Mouse (Mus musculus) kidney, adult 8-10 months (tissue): ENCODE measurements at regions not wholly inside any gene's neighbourhood (a gene's known extent, or its start where the extent isn't known, plus 50 kb on each side); places are given as distances from the start of the nearest gene placed in this dataset.

ENCODE experiments used
- DNase-seq, 2 experiments: peaks; one replicate each; pipeline ENCODE4 v3.0.0; 2022

GRCm38 (mm10) chr9:47133454-47133853, 134.9 kb downstream of the Gm4791 start:
- DNase-seq = no peak

DNA sequence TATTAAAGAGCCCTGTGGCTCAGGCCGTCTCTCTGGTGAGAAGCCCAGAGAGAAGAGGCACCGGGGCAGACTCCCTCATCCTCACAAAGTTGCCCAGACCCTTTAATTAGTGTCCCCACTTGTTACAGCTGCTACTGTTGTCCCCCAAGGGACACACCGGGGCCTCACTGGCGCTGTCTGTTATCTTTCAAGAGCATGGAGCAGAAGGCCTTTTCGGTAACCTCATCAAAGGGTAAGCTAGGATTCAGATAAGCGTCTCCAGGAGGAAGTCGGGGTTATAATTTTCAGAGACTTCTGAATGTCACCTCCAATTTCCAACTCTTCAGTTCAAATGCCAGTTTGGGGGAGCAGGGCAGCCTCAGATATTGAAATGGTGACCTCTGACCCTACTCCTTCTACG, 135.3 kb downstream of the Gm4791 start:
- no peak for DNase-seq

- no peak for DNase-seq
Observed at GRCm38 (mm10) chr9:47134479-47134878, 135.9 kb downstream of the Gm4791 start.

DNA sequence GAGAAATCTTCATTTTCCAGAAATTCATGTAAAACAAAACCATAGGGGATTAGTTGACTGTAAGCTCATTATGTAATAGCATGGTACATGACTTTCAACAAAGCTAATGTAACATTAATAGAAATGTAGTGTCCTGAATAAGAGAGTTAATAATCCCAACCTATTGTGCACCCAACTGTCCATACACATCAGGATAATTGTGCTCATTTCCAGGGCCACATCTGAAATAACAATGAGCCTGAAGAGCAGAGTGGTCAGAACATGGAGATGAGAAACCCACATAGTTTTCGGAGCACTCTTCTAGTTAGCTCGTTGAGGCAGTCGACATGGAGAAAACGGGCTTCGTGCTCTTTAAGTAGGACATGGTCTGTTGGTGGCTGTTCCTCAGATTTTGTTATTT, 138.1 kb downstream of the Gm4791 start:
- no peak for DNase-seq

GRCm38 (mm10) chr9:47153471-47153870, 154.9 kb downstream of the Gm4791 start:
- peak in 1 of 2 experiments; percentile 8 for DNase-seq

DNA sequence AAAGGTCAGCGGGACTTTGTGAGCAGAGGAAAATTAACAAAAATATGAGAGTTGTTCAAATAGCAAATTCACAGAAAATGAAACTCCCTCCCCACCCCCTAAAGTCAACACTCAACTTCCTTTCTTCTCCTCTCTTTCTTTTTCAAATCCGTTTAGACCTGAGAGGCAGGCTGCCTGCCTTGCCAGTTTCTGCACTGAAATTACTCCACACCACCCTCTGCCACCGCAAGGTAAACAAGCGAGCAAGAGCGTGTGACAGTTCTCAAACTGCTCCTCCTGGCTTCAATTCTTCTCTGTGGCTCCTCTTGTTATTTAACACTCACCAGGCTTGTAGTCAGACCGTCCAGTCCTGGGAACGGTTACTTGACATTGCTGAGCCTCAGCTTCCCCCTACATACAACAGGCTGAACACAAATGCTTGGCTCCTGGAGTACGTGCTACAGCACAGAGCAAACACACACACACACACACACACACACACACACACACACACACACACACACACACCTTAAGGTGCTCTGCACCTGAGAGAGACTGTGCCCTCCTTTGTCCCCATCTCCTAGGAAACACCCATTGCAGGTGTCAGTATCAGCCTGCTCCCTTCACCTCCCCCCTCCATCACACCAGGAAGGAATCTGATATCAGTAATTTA, 167.1 kb downstream of the Gm4791 start:
- DNase-seq = no peak

- DNase-seq = no peak
Observed at GRCm38 (mm10) chr9:47167681-47168240, 169.2 kb downstream of the Gm4791 start.

DNA sequence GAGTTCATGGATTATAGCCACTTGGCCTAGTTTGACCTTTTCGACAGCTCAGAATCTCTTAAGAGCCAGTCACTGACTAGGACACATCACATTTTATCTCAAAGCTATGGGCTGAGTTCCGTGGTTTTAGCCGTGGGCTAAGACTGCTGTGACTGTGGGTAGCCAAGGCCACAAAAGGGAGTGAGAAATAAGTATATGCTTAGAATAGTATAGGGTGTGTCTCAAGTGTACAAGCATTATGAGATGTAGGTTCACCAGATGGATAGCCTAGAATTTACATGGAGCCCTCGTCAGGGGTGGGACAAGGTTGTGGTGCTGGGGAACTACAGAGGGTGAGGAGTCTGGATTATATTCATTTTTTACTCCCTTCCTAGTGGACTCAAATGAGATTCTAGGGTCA, 177.5 kb downstream of the Gm4791 start:
- DNase-seq = no peak

GRCm38 (mm10) chr9:47218101-47218500, 219.6 kb downstream of the Gm4791 start:
- no peak for DNase-seq

- no peak for DNase-seq
Observed at GRCm38 (mm10) chr9:47223536-47223935, 225.0 kb downstream of the Gm4791 start.

GRCm38 (mm10) chr9:47224249-47224648, 225.7 kb downstream of the Gm4791 start:
- no peak for DNase-seq

DNA sequence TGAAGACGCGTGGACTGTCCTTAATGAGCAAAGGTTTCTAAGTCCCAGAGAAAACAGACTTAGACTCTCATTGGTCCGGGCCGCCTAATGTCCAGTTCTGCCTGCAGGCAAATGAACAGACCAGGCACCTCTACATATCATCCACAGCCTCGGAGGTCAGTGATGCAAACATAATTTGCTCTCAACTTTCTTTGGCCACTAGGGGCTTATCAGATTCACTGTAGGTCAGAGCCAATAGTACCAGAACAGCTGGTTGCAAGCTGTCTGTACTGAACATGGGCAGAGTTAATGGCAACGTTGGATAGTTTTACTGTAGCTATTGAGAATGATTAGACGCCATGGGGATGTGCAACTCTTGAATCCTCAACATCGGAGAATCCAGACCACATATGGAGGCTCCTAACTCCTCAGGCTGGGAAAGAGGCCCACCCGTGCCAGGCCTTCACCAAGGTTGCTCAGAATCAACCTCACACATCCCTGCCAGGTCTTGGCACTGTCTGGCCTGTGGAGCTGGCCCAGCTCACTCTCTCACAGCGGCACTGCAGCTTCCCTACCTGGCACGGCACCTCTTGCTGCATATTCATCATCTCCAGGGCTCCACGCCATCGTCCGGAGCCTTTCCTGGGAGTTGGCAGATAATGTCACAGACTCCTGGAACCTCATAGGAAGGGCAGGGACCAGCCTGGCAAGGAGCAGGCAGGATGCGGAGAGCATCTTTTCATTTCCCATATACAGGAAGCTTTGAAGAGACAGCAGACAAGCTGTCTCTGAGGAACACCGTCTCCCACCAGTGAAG, 228.1 kb downstream of the Gm4791 start:
- no peak for DNase-seq

GRCm38 (mm10) chr9:47227298-47227697, 228.8 kb downstream of the Gm4791 start:
- DNase-seq = no peak

DNA sequence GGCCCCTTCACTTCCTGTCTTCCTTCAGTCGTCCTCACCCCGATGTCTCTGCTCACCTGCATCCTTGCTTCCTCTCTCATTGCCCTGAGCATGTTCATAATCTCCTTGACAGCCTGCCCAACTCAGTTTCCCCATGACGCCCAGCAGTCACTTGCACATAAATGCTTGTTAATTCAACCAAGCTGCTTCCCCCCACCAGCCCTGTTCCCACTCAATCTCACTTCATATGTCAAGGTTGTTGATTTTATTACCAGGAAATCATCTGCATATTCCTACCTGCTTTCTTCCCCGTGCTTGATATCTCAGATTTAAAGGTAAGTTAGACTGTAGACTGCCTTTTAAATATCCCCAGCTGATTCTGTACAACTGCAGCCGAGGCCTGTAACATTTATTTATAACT, 230.2 kb downstream of the Gm4791 start:
- DNase-seq = no peak

- no peak for DNase-seq
Observed at GRCm38 (mm10) chr9:47229296-47229695, 230.8 kb downstream of the Gm4791 start.

DNA sequence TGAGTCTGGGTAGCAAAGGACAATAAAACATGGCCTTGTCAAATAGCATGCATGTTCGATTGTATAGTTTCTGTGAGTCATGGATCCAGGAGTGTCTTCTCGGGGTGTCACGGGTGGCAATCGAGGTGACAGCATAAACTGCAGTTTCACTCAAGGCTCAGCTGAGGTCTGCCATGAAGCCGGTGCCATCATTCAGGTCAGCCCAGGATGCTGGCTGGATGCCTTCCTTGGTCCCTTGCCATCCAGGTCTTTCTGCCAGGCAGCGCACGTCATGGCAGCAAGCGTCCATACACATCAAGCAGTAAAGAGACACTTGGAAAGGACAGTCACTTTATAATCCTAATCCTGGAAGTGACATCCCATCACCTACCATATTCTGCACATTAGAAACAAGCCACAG, 242.4 kb downstream of the Gm4791 start:
- DNase-seq = no peak

- DNase-seq = no peak
Observed at GRCm38 (mm10) chr9:47242051-47242450, 243.5 kb downstream of the Gm4791 start.

DNA sequence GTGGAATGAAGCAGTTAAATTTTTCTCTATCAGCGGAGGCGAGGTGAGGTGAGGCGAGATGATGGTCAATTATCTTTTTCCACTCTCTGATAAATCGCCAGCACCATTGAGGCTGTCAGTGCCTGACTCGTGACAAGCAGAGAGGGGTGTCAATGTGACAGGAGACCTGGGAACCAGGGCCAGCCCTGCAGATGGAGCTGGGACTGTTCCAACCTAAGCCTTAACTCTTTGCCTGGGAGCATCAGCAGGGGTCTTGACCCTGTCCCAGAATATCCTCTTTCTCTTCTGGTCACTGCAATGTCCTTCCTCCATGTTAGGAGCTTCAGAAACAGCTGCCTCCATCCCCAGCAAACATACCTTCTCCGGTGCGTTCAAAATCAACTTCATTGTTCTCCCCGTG, 244.0 kb downstream of the Gm4791 start:
- no peak for DNase-seq

DNA sequence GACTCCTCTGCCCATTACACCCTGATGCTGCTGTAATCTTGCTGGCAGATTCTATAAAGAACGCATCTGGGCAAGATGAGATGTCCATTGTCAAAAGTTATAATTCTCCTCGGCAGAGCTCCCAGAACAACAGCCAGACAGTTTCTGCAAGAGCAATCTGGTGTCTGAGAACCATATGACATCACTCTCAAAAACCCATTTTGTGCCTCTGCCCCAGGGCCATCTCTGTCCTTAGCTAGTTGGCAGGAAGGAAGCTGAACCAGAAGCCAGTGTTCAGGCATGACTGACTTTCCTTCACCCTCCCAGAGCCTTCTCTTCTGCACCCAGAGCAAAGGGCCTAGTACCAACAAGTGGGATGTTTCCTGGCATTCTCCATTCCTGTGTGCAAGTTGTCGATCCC, 250.5 kb downstream of the Gm4791 start:
- DNase-seq = peak in 1 of 2 experiments; percentile 8

- DNase-seq = no peak
Observed at GRCm38 (mm10) chr9:47251160-47251559, 252.6 kb downstream of the Gm4791 start.

DNA sequence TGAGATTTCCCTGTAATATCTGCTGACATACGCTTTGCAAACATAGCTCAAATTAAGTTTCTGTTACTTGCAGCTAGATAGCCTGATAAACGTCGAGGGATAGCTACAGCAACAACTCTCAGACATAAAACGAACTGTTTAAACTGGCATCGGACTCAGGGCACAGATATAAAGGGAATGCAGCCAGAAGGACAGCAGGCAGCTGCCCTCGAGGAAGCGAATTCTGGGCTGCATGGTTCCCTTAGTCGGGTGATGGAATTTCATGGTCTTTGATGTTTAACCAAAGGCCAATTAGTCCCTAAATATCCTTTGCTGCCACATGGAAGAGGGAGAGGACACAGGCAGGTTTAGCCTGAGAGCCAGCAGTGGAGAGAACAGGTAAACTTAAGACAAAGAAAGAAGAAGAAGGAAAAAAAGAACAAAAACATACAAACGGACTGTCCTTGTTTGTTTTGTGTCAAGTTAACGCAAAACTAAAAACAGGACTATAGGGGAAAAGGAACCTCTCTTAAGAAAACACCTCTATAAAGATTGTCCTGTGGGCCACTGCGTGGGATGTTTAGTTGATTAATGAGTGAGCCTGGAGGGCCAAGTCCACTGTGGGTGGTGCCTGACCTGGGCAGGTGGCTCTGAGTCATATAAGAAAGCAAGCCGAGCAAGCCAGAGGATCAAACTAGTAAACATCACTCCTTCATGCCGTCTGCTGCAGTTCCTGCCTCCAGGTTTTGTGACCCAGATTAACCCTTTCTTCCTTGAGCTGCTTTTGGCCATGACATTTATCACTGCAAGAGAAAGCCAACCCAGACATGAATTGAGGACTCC, 255.5 kb downstream of the Gm4791 start:
- peak; percentile 56 to 62 for DNase-seq

GRCm38 (mm10) chr9:47265946-47266490, 264.0 kb upstream of the Cadm1 start:
- peak; percentile 21 to 33 for DNase-seq
